Mouse (Mus musculus) lung, embryonic 16.5 days (tissue): Measurements from ENCODE around the gene Arid3a. TPM values are rescaled to one million over a fixed set of nuclear protein-coding genes. Genes with fewer than 3 reads are reported as not detected.
A peak's percentile ranks its signal among the peaks of the same experiment; 100 is the strongest.
"Not testable (repeated sequence)": the region's sequence is repeated elsewhere in the genome, so short reads cannot be mapped to it uniquely, and the experiment has no call there.

ENCODE experiments used
- ATAC-seq: fragments of 200-750 bp; cut with Nextera tagmentation; 2 replicates; pipeline ENCODE4 v1.8.0; 2017; ENCODE audit warnings: low read depth, mild to moderate bottlenecking, moderate library complexity
- H3K27ac ChIP-seq: fragments of 300-500 bp; sonication (generic); 2 replicates; pipeline ENCODE4 v1.5.1; 2014; ENCODE audit warnings: mild to moderate bottlenecking, control low read depth, low read length
- H3K27me3 ChIP-seq: fragments of 300-500 bp; sonication (generic); 2 replicates; pipeline ENCODE4 v1.6.1; 2014; ENCODE audit warnings: low read depth, low read length, mixed read lengths; ENCODE audit not compliant: control insufficient read depth, insufficient read depth
- H3K36me3 ChIP-seq: fragments of 300-500 bp; sonication (generic); 2 replicates; pipeline ENCODE4 v1.6.1; 2014; ENCODE audit warnings: low read length; ENCODE audit not compliant: control insufficient read depth, insufficient read depth
- H3K4me1 ChIP-seq: fragments of 300-500 bp; sonication (generic); replicated peaks from 2 replicates; pipeline ENCODE4 v1.6.1; 2014; ENCODE audit warnings: low read length, mixed read lengths; ENCODE audit not compliant: control insufficient read depth, insufficient read depth
- H3K4me2 ChIP-seq: fragments of 300-500 bp; sonication (generic); 2 replicates; pipeline ENCODE4 v1.6.1; 2014; ENCODE audit warnings: low read depth, low read length, control low read depth
- H3K4me3 ChIP-seq: fragments of 300-500 bp; sonication (generic); 2 replicates; pipeline ENCODE4 v1.5.1; 2014; ENCODE audit warnings: mild to moderate bottlenecking, low read length, control low read depth
- H3K9ac ChIP-seq: fragments of 300-500 bp; sonication (generic); 2 replicates; pipeline ENCODE4 v1.6.1; 2014; ENCODE audit warnings: low read length, control low read depth
- H3K9me3 ChIP-seq: fragments of 300-500 bp; sonication (generic); 2 replicates; pipeline ENCODE4 v1.6.1; 2016; ENCODE audit warnings: low read length; ENCODE audit not compliant: control insufficient read depth
- WGBS: fragments of 180-500 bp; shearing (Covaris S2); extraction: QIAGEN DNeasy Blood & Tissue Kit; methylation state at CpG from one replicate; pipeline ENCODE4 v1.1.7; 2014; 5-methylcytosine and 5-hydroxymethylcytosine counted together
- polyA plus RNA-seq: library from polyadenylated mRNA; unstranded; fragments of >200 nt; fragmentation: Nextera tagmentation; extraction: Ambion mirVana; gene quantifications from 2 replicates; pipeline ENCODE4 v1.2.1, GENCODE M21; 2015

Arid3a gene
- polyA plus RNA-seq: 4.1 and 4.8 TPM in 2 replicates

DNA sequence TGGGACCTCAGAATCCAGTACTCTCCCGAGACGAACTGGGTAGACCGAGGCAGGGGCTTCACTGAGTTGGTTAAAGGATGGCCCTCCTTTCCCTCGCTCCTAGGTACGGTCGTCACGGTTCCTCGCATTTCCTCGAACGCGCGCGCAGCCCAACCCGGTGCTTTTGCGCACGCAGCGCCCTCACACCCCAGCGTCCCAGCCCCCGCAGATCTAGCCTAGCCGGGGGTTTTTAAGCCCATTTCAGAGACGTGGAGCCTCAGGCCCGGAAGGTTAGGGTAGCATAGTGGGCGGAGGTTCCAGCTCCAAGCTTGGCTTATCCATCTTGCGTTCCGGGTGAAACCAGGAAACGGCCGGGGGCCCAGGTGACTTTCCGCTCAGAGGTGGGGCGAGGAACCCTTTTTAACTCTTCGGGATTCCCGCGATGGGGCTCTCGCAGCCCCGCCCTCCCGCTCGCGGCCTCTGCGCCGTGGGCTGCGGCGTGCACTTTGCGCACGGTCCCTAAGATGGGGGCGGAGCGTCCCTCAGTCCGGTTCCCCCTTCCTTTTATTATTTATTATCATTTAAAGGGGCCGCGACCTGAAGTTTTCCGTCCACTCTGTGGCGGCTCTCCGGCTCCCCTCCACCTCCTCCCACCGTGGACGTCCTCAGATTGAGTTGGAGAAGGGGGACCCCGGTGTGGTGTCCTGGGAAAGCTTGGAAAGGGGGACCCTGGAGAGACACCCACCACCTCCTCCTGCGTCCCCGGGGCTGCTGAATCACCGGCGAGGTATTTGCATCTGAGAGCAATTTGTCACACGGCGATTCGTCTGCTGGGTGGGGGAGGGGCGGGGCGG lies at the start of gene Arid3a:
Arid3a (plus strand) TSS at position 553 of the 833 bp plus-strand sequence.
- Histone ChIP-seq H3K27ac (peak within 1 kb of the TSS; percentile 95), H3K4me1 (peaks cover 25% of the 10 kb centered on the region), H3K9me3 (no peaks in the 10 kb centered on the region), H3K9ac (peak within 1 kb of the TSS; percentile 96), H3K36me3 (0 out of 2 replicates have a peak, but pooled peaks cover 3% of the 10 kb centered on the region), H3K4me2 (peak within 1 kb of the TSS; percentile 95), H3K4me3 (peak within 1 kb of the TSS; percentile 92), H3K27me3 (peaks cover 15% of the 10 kb centered on the region)
- WGBS: under 1% methylated on average over 63 of the region's 63 CpGs
- ATAC-seq: peak; percentile 78

DNA sequence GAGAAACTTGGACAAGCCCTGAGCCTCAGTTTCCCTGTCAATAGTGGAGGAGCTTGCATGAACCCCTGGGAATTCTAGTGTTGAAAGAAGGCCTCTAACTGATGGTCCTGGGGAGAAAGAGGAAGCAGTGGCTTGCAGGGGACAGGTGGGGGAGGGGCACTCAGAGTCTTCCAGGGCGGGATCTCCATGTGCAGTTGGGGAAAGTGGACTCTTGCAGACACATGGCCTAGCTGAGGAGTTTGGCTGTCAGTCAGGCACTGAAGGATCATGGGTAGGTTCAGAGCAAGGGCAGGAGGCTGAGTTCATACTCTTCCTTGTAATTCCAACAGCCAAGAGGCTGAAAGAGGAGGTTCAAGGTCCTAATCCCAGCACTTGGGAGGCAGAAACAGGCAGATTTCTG lies 49.7 kb upstream of the Arid3a start:
- no peaks in the 10 kb centered on the region for H3K36me3 ChIP-seq
- H3K4me1 ChIP-seq: peaks cover 28% of the 10 kb centered on the region
- no peak overlapping the region for H3K9ac ChIP-seq
- WGBS: 50% methylated on average over 1 of the region's 1 CpGs
- no peaks in the 10 kb centered on the region for H3K9me3 ChIP-seq
- H3K4me3 ChIP-seq: no peak overlapping the region
- H3K27me3 ChIP-seq: no peaks in the 10 kb centered on the region; the same call in 1 of the 2 replicates
- no peak overlapping the region for H3K27ac ChIP-seq
- no peak overlapping the region for H3K4me2 ChIP-seq
- ATAC-seq: no peak

DNA sequence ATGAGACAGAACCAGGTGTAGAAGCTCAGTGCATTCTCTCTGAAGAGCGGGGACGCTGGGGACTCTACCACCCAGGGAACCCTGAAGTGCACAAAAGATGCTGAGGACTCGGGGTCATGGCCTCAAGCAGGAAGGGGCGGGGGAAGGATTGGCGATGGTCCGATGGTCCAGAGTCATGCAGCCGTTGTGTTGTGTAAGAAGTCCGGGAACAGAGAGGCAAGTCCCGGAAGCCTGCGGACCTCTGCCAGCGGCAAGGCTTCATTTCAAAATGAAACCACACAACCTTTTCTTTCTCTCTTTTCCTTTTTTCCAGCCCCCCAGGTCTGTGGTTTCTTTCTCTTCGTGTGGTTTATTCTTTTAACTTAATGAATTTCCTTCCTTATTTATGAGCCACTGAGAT lies 49.1 kb upstream of the Arid3a start:
- no peak for ATAC-seq
- peaks cover 29% of the 10 kb centered on the region for H3K4me1 ChIP-seq
- H3K27ac ChIP-seq: no peak overlapping the region
- H3K27me3 ChIP-seq: peaks cover 3% of the 10 kb centered on the region
- H3K9me3 ChIP-seq: no peaks in the 10 kb centered on the region
- H3K36me3 ChIP-seq: no peaks in the 10 kb centered on the region
- WGBS: 44% methylated on average over 12 of the region's 12 CpGs
- H3K4me3 ChIP-seq: no peak overlapping the region
- H3K9ac ChIP-seq: no peak overlapping the region
- no peak overlapping the region for H3K4me2 ChIP-seq

DNA sequence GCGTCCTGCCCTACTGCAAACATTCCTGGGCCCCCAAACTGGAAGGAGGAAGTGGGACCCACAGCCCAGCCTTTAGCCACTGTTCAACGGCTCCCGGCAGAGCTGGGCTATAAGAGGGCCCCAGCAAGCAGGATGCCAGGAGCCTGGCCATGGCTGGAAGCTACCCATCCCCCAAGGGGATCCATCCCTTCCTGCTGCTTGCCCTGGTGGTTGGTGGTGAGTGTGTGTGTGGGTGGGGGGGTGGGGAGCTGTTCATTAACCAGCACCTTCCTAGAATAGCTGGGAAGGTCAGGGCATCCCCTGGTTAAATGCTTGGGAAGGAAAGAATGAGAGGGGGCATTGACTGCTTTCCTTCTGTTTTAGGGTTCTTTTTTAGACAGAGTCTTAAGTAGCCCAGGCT lies 47.3 kb upstream of the Arid3a start:
- no peak overlapping the region for H3K27ac ChIP-seq
- no peaks in the 10 kb centered on the region for H3K36me3 ChIP-seq
- H3K9ac ChIP-seq: no peak overlapping the region
- no peak overlapping the region for H3K4me3 ChIP-seq
- no peaks in the 10 kb centered on the region for H3K9me3 ChIP-seq
- WGBS: 14% methylated on average over 3 of the region's 3 CpGs
- no peak for ATAC-seq
- peaks cover 3% of the 10 kb centered on the region for H3K27me3 ChIP-seq
- H3K4me2 ChIP-seq: no peak overlapping the region
- peaks cover 21% of the 10 kb centered on the region for H3K4me1 ChIP-seq

DNA sequence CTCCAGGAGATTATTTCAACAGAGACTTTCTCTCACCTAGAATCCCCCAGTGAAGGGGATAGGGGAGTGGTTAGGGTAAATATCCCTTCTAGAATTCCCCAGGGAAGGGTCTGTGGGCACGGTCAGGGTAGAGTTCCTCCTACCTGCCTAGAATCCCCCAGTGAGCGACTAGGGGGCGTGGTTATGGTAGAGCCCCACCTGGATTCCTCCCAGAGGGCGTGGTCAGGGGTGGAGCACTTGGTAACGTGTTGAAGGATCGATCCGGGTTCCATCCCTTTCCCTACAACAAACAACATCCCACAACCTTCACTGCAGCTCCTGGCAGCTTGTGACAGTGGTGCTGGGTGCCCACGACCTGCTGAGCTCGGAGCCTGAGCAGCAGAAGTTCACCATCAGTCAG lies 46.1 kb upstream of the Arid3a start:
- peaks cover 3% of the 10 kb centered on the region for H3K27me3 ChIP-seq
- WGBS: 13% methylated on average over 9 of the region's 9 CpGs
- peaks cover 15% of the 10 kb centered on the region for H3K4me1 ChIP-seq
- ATAC-seq: no peak
- H3K27ac ChIP-seq: no peak overlapping the region
- no peak overlapping the region for H3K9ac ChIP-seq
- H3K9me3 ChIP-seq: no peaks in the 10 kb centered on the region
- no peak overlapping the region for H3K4me3 ChIP-seq
- no peaks in the 10 kb centered on the region for H3K36me3 ChIP-seq
- H3K4me2 ChIP-seq: peak overlapping the region; percentile 6; the same call in 1 of the 2 replicates

DNA sequence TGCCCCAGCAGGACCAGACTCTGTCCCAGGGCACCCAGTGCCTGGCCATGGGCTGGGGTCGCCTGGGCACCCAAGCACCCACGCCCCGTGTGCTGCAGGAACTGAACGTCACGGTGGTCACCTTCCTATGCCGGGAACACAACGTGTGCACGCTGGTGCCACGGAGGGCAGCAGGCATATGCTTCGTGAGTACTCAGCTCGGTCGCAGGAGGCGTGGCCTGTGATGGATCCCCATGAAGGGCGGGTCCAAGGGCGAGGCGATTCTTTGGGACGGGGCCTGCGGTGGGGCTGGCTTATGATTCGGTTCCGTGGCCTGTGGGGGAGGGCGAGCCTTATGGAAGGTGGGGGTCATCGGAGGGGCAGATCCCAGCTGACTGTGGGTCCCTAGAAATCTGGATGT lies 44.9 kb upstream of the Arid3a start:
- H3K36me3 ChIP-seq: no peaks in the 10 kb centered on the region
- H3K9me3 ChIP-seq: no peaks in the 10 kb centered on the region
- H3K4me3 ChIP-seq: peak overlapping the region; percentile 30
- H3K9ac ChIP-seq: 0 out of 2 replicates have a peak overlapping the region, but pooled peaks have one; percentile 39
- peaks cover 13% of the 10 kb centered on the region for H3K4me1 ChIP-seq
- H3K4me2 ChIP-seq: peak overlapping the region; percentile 51
- H3K27me3 ChIP-seq: peaks cover 3% of the 10 kb centered on the region
- 4% methylated on average over 22 of the region's 22 CpGs for WGBS
- no peak overlapping the region for H3K27ac ChIP-seq
- peak; percentile 10; the same call in 1 of the 2 replicates for ATAC-seq

DNA sequence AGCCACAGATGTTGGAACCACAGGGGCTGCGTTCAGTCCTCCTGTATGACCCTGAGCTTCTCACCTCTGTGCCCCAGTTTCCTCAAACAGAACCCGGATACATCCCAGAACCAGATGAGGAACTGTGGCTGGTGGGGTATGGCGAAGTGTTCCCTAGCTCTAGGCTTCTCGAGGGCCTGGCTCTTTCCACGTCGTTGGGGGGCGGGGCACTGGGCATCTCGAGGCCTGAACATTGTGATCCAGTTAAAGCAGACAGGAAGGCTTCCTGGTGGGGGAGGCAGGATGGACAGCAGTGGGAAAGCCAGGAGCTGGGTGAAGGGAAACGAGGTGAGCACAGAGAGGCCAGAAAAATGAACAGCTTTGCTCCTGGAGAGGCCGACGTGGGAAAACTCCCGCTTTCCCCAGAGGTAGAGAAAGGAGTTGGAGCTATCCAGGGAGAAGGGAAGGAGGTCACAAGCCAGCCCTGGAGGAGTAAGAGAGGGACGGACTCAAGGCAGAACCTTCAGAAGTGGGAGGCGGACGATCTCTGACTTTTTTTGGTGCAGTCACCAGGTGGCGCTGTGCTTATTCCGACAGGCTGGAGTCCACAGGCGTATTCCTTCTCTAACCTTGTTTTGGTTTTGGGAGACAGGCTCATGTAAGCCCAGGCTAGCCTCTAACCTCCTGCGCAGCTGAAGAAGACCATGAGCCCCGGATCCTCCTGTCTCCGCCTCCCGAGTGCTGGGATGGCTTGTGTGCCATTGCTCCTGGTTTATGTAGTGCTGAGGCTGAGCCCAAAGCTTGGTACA lies 43.4 kb upstream of the Arid3a start:
- Histone ChIP-seq H3K27me3 (peaks cover 3% of the 10 kb centered on the region), H3K4me2 (peak overlapping the region; percentile 12; the same call in 1 of the 2 replicates)
- ATAC-seq: peak; percentile 41; the same call in 1 of the 2 replicates

DNA sequence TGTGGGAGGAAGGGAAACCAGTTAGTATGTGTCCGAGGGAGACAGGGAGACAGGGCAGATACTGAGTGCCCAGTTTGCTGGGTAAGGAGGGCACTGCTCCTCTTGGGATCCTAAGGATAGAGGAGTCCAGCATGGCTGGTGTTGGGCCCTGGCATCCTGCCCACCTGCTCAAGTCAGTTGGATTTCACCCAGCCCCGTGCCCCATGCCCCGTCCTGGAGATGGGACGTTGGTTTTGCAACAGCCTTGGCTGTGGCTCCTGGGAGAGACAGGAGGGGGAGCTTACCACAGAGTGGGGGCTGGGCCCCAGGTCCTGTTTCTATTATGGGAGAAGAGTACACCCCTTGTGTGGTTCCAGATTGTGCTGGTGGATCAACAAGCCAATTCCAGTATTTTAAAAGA lies 42.4 kb upstream of the Arid3a start:
- H3K4me1 ChIP-seq: peaks cover 12% of the 10 kb centered on the region
- H3K9ac ChIP-seq: peak overlapping the region; percentile 32; the same call in 1 of the 2 replicates
- no peak overlapping the region for H3K4me2 ChIP-seq
- no peaks in the 10 kb centered on the region for H3K36me3 ChIP-seq
- peaks cover 3% of the 10 kb centered on the region for H3K27me3 ChIP-seq
- no peak overlapping the region for H3K4me3 ChIP-seq
- no peak for ATAC-seq
- WGBS: 33% methylated on average over 4 of the region's 4 CpGs
- H3K9me3 ChIP-seq: no peaks in the 10 kb centered on the region
- H3K27ac ChIP-seq: no peak overlapping the region

More for the DNA sequence above, 43.4 kb upstream of the Arid3a start:
- no peak overlapping the region for H3K4me3 ChIP-seq
- no peak overlapping the region for H3K27ac ChIP-seq
- H3K4me1 ChIP-seq: peaks cover 12% of the 10 kb centered on the region
- 15% methylated on average over 22 of the region's 22 CpGs for WGBS
- H3K36me3 ChIP-seq: no peaks in the 10 kb centered on the region
- no peaks in the 10 kb centered on the region for H3K9me3 ChIP-seq
- no peak overlapping the region for H3K9ac ChIP-seq

DNA sequence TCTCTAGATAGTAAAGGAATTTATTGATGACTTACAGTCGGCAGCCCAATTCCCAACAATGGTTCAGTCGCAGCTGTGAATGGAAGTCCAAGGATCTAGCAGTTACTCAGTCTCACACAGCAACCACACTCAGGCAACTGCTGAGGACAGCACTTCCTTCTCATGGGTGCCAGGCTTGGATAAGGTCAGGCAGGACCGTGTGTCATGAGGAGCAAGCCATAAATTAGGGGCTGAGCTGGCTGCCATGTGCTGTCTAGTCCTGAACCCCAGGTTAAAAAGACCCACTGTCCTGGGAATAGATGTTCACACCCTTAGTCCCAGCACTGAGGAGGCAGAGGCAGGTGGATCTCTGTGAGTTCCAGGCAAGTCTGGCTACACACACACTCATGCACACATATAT lies 41.9 kb upstream of the Arid3a start:
- not testable (repeated sequence) for H3K27ac ChIP-seq, H3K9me3 ChIP-seq, H3K4me3 ChIP-seq, H3K4me2 ChIP-seq, H3K36me3 ChIP-seq, H3K4me1 ChIP-seq, H3K27me3 ChIP-seq, H3K9ac ChIP-seq, ATAC-seq
- WGBS: 55% methylated on average over 2 of the region's 3 CpGs
